Mouse (Mus musculus) spleen, adult 2 months (tissue): ENCODE measurements around the gene Gtf2ird2.

ENCODE experiments used
- CTCF ChIP-seq: fragments of 200-500 bp; IDR thresholded peaks from 2 replicates; pipeline ENCODE4 v1.5.1; 2011; ENCODE audit warnings: mild to moderate bottlenecking, inconsistent platforms; ENCODE audit not compliant: insufficient read depth, insufficient read length, insufficient replicate concordance; ENCODE audit errors: extremely low read depth
- POLR2A ChIP-seq: fragments of 200-500 bp; IDR thresholded peaks from 2 replicates; pipeline ENCODE4 v1.6.1; 2011; ENCODE audit warnings: low read depth, low read length, inconsistent platforms

DNA sequence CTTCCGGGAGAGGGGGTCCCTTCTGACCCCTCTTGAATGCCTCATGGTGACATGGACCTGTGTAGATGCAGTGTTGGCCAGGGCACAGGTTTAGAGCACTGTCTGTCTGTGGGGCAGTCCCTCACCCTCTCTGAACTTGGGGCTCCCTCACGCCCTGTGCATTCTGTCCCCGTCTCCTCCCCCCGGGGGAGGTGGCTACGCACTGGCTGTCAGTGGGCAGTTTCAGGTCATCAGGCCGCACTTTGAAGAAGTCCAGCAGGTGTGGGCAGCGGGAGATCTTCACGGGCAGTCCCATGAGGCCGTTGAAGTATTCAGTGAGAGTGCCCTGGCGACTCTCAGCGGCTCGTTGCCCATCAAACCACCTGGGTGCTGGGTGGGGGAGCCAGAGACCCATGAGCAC is 43.1 kb downstream of the Gtf2ird2 start:
- TF ChIP-seq CTCF (no peak), POLR2A (no peak)
